Mouse (Mus musculus): ENCODE data around the gene Defb3.
"Not testable (repeated sequence)": the region's sequence is repeated elsewhere in the genome, so short reads cannot be mapped to it uniquely, and the experiment has no call there.

Defb3 gene

GRCm38 (mm10) chr8:19293060-19293459 is at the start of gene Defb3:
Defb3 (plus strand) TSS chr8:19293360.
- in situ Hi-C loops (cut with MboI, MseI) = not testable (repeated sequence)

DNA sequence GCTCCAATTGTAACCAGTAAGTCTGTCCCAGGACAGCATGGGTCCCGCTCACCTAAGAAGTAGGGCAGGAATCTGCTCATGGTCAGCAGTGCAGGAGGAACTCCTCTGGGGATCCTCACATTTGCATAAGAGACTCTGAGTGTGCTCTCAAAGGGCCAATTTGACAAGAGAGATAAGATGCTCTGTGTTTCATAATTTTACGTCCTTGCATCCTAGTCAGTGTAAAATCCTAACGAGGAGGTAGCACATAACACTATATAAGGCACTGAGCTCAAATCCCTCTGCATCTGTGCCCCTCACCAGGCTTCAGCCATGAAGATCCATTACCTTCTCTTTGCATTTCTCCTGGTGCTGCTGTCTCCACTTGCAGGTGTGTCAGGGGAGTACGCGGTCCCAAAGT is 45.9 kb upstream of the Defb3 start, which contains the start of gene Defb5:
TSS of gene Defb5 (plus strand) at position 301 of the 400 bp plus-strand sequence.
- in situ Hi-C loops (cut with MboI, MseI) = no loop called here

DNA sequence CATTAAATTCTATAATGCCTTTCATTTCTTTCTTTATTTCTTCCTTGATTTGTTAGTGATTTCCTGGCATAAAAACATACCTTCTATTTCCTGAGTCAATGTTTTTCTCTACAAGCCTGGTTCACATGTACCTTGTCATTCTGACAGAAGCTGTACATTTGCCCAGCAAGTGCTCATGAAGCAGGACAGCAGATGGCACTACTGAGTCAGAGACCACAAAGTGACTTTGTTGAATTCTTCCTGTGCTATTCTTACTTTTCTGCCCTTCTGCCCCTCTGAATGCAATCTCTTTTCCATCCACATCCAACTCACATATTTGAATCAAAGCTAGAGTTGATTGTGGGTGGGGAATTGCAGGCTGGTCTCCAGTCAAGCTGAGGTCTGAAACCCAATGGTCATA is 35.0 kb upstream of the Defb3 start:
- in situ Hi-C loops (cut with MboI, MseI) = no loop called here

DNA sequence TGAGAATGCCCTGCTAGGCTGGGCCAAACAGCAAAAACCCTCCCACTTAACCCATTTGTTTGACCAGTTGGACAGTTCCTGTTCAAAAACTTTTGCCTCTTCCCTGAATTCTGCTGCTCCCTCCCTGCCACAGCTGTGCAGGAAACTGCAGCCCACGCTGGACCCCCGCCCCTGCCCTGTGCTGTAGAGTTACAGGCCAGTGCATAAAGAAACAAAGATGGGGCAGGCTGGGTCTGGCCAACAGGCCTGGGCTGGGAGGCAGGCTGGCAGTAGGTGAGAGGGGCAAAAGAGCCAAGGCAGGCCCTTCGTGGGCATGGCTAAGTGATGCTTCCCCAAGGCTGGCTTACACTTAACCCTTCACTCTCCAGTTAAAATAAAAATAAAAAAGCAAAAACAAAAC is 33.5 kb upstream of the Defb3 start:
- in situ Hi-C loops (cut with MboI, MseI) = no loop called here

DNA sequence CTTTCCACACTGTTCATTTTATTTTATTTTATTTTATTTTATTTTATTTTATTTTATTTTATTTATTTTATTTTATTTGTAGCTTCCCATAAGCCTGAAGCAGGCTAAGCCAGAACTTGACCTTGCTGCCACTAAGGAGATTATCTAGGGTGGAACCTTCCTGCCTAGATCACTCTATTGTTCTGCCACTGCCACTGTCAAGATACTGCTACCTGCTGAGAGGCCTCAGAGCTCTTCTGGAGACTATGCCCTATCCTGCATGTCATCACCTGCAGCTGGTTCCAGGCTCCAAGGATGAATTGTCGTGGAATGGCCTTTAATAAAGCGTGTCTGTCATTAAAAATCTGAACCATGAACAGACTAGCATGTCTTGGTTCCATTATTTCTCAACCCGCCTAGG is 5.2 kb downstream of the Defb3 start:
- in situ Hi-C loops (cut with MboI, MseI) = not testable (repeated sequence)

GRCm38 (mm10) chr8:19331836-19332235 is 38.7 kb downstream of the Defb3 start:
- in situ Hi-C loops (cut with MboI, MseI) = loop anchor here (25.0 kb wide), 1 partner anchor 1480 kb away; no protein-coding TSS in a partner anchor

Data from T-helper 1 cell (primary cell).